Mouse (Mus musculus) cerebellum, postnatal 10 days (tissue): Measurements from ENCODE around the gene Nin.

Experiments
- DNase-seq, 2 experiments: peaks; one replicate each; pipeline ENCODE4 v3.0.0; 2021; ENCODE audit warnings: mixed read lengths in 2 of 2

The Nin gene

GRCm38 (mm10) chr12:70082485-70082884 is 31.0 kb downstream of the Nin start:
- DNase-seq = no peak

- DNase-seq = no peak
These were observed 35.0 kb downstream of the Nin start for GRCm38 (mm10) chr12:70078471-70079025.

GRCm38 (mm10) chr12:70076493-70076892 is 37.0 kb downstream of the Nin start:
- DNase-seq = no peak

DNA sequence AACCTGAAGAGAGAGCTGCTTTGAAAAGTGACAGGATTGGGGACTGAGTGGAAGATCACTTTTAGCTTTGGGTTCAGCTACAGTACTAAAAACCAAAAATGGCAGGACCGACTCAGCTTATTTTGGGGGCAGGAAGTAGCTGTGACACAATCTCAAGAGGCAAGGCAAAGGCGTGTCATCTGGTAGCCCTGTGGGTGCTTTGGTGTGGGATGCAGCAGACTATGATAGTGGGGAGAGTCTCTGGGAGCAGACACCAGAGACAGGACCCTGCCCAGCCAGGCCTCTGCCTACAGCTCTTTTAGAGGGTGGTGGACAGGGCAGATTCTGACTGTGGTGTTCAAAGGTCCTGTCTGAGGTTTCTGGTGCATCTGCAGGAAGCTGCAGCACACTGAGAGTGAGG is 38.5 kb downstream of the Nin start:
- no peak for DNase-seq

DNA sequence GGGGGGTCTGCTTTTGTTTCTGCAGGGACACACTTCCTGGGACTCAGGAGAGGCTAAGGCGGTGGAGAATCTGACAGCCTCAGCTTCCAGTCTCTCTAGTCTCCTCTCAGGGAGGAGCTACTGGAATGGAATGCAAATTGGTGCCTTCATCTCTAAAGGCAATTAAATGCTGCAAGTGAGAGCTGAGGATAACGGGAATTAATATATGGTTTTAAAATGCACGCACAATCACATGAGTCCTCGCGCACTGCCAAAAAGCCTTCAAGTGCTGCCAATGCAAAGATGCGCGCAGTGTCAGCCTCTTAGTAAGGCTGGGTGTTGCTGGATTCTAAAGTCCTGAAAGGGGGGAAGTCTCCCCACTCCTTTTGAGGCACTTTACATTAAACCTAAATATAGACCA is 42.6 kb downstream of the Nin start:
- DNase-seq = no peak

GRCm38 (mm10) chr12:70070306-70070705 is 43.2 kb downstream of the Nin start:
- no peak for DNase-seq

- peak; percentile 15 to 45 for DNase-seq
These were observed 44.8 kb downstream of the Nin start for GRCm38 (mm10) chr12:70068647-70069257.

- peak; percentile 71 to 79 for DNase-seq
These were observed 45.7 kb downstream of the Nin start for GRCm38 (mm10) chr12:70067849-70068248.

- peak; percentile 73 to 77 for DNase-seq
These were observed 51.4 kb downstream of the Nin start for GRCm38 (mm10) chr12:70062114-70062513.

DNA sequence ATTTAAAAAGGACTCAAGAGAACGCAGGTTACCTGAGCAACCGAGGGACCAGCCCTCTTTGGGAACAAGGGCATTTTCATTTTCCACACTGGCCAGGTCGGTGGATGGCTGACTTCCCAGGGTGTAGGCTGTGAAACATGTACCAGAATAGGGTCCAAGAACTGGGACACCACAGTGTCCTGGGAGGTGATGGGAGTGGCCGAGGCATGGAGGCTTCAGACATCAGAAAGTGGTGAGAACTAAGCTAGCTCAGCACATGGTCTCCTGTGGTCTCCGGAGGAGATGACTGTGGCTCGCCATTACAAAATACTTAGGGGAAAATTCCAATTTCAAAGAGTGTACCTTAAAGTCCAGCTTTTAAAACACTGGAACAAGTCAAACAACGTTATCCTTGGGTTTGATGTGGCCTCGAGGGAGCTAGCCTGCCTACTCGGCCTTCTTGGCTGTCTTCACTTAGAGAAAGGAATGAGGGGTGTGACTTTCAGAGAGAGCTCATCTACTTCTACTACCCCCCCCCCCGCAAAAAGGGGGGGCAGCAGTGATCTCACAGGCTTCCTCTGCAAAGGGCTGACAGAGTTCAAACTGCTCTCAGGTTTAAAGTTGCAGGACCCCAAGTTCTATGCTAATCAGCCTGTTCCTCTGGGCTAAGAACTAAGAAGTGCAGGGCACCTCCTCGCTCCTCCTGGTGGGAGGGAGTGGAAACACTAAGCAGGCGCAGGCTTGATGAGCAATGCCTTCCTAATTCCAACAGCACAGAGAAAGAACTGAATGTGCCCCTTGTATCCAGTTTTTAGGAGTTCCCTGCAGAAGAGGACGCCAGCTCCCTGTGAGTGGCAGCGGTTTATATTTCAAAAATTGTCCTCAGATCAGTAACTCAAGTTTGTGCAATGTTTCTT is 54.3 kb downstream of the Nin start:
- DNase-seq = no peak

DNA sequence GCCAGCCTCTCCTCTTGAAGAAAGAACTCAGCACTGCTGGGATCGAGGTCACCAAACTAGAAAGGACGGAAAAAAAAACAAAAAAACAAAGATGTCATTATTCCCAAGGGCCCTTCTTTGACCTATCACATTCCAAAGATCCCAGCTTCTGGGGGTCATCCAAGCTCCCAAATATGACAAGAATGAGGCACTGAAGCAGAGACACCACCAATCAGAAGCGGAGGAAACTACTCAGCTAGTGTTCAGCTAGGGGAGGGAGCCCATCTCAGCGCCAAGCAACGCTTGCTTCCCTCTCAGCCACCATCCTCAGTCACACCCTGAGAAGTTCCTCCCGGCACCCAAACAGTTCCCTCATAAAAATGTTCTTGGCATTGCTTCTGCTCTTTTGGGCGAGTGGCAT is 62.8 kb downstream of the Nin start:
- DNase-seq = no peak

DNA sequence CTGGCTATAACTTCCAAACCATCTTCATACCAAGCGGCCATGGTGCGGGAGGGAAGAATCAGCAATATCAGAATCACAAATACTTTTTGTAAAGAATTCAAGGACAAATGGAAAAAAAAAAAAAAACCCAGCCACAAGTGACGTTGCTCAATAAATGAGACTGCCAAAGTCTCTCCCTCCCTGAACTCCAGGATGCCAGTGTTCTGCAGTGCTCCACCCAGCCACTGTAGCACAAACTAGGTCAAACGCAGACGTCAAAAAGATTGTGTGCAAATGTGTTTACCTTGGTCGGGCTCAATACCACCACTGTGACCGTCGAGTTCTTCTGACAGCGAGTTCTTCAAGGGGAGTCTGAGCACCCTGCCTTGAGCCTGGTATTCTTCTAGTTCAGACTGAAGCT is 64.8 kb downstream of the Nin start:
- no peak for DNase-seq

GRCm38 (mm10) chr12:70047281-70047680 is 66.2 kb downstream of the Nin start:
- no peak for DNase-seq

DNA sequence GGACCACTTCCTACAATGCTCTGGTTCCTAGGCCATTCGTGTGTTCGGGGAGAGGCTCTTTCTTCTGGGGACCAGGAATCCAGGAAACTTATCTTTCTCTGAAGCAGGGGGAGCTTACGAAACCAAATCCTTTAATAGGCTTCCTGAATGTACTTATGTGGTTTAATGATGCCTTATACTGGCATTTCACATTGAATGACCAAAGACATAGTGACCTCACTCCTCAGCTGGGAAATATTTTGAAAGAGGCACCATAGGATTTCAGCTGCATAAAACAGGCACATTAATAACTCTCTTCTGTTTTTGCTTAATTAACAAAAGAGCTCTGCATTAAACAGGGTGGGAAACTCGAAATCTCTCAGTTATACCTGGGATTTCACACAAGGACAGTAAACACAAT is 69.2 kb downstream of the Nin start:
- no peak for DNase-seq

- peak; percentile 42 to 49 for DNase-seq
These were observed 70.1 kb downstream of the Nin start for GRCm38 (mm10) chr12:70043421-70043820.

DNA sequence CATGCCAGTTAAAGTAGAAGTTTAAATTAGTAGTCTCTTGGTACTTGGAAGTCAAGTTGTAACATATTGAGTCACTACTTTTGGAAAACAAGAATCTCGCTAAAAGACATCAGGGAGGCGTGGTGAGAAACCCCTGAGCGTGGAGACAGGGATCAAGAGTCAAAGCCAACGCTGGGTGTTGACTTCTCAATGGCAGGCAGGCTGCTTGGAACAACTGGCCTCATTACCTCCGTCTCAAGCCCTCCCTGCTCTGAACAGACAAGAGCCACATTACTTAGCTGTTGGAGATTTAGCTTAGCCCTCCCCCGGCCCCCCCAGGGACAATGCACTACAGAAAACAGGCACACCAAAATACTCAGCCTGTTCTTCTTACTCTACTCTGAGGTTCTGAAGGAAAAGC is 72.5 kb downstream of the Nin start:
- no peak for DNase-seq

- peak; percentile 69 to 77 for DNase-seq
These were observed 76.7 kb downstream of the Nin start for GRCm38 (mm10) chr12:70036722-70037305.

DNA sequence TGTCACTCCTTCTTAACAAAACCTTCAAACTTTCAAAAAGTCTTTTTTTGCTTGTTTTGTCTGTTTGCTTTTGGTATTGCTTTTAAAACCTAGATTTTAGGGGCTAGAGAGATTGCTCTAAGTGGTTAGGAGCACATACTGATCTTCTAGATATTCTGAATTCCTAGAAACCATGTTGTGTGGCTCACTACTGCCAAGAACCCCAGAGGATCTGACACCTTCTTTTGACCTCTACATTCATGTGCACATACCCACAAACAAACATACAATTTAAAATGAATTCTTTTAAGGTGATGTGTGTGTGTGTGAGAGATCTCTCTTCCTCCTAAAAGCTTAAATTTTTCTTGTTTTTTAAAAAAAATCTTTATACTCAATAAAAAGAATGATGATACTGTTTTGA is 87.3 kb downstream of the Nin start:
- no peak for DNase-seq

GRCm38 (mm10) chr12:70025431-70025830 is 88.1 kb downstream of the Nin start:
- no peak for DNase-seq

- DNase-seq = no peak
These were observed 89.9 kb downstream of the Nin start for GRCm38 (mm10) chr12:70023580-70023979.

- DNase-seq = no peak
These were observed 95.4 kb downstream of the Nin start for GRCm38 (mm10) chr12:70018153-70018552.

- DNase-seq = no peak
These were observed 97.6 kb downstream of the Nin start for GRCm38 (mm10) chr12:70015936-70016335.

- DNase-seq = no peak
These were observed 101.8 kb downstream of the Nin start for GRCm38 (mm10) chr12:70011681-70012080.

DNA sequence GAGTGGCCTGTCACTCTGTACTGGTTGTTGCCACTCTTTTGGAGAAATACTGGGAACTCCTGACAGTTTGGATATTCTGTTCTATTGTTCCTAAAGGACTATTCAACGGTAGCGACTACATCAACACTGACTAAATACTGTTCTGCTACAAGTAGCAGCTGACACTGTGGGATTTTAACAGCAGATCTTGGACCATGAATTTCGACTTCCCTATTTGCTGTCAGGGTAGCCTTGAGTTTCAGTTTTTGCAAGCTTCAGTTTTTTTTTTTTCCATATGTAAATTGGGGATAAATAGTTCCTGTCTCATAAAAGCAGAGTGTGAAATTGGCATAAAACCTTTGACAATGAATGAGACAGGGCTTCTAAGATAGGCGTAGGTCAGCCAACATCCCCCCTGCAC is 103.2 kb downstream of the Nin start:
- no peak for DNase-seq
